Mouse (Mus musculus) hindbrain, embryonic 14.5 days (tissue): Measurements from ENCODE around the gene Ccdc162. TPM values are rescaled to one million over a fixed set of nuclear protein-coding genes. Genes with fewer than 3 reads are reported as not detected.

Experiments used
- ATAC-seq: fragments of 200-750 bp; cut with Nextera tagmentation; 2 replicates; pipeline ENCODE4 v1.8.0; 2017; ENCODE audit warnings: moderate number of reproducible peaks, mild to moderate bottlenecking, moderate TSS enrichment, moderate library complexity; ENCODE audit not compliant: low FRiP score
- DNase-seq: peaks from one replicate; pipeline ENCODE4 v3.0.0-alpha.2; 2015; ENCODE audit warnings: low spot score
- H3K27ac ChIP-seq: fragments of 300-500 bp; sonication (generic); 2 replicates; pipeline ENCODE4 v1.5.1; 2014; ENCODE audit warnings: mild to moderate bottlenecking, moderate library complexity
- H3K27me3 ChIP-seq: fragments of 300-500 bp; sonication (generic); 2 replicates; pipeline ENCODE4 v1.6.1; 2014; ENCODE audit warnings: mild to moderate bottlenecking, low read length, mixed read lengths; ENCODE audit not compliant: control insufficient read depth, insufficient read depth
- H3K36me3 ChIP-seq: fragments of 300-500 bp; sonication (generic); replicated peaks from 2 replicates; pipeline ENCODE4 v1.6.1; 2014; ENCODE audit not compliant: control insufficient read depth, insufficient read depth
- H3K4me1 ChIP-seq: fragments of 300-500 bp; sonication (generic); replicated peaks from 2 replicates; pipeline ENCODE4 v1.6.1; 2014; ENCODE audit warnings: antibody characterized with exemption, low read length, mixed read lengths; ENCODE audit not compliant: control insufficient read depth, insufficient read depth
- H3K4me2 ChIP-seq: fragments of 300-500 bp; sonication (generic); replicated peaks from 2 replicates; pipeline ENCODE4 v1.6.1; 2014; ENCODE audit warnings: mild to moderate bottlenecking, moderate library complexity
- H3K4me3 ChIP-seq: fragments of 300-500 bp; sonication (generic); replicated peaks from 2 replicates; pipeline ENCODE4 v1.5.1; 2014; ENCODE audit warnings: mild to moderate bottlenecking, low read length
- H3K9ac ChIP-seq: fragments of 300-500 bp; sonication (generic); 2 replicates; pipeline ENCODE4 v1.6.1; 2014
- H3K9me3 ChIP-seq: fragments of 300-500 bp; sonication (generic); 2 replicates; pipeline ENCODE4 v1.6.1; 2016; ENCODE audit warnings: low read length; ENCODE audit not compliant: control insufficient read depth
- WGBS: fragments of 180-500 bp; shearing (Covaris S2); extraction: QIAGEN DNeasy Blood & Tissue Kit; methylation state at CpG from one replicate; pipeline ENCODE4 v1.1.7; 2014; 5-methylcytosine and 5-hydroxymethylcytosine counted together
- polyA plus RNA-seq: library from polyadenylated mRNA; unstranded; fragments of >200 nt; fragmentation: Nextera tagmentation; extraction: Ambion mirVana; gene quantifications from 2 replicates; pipeline ENCODE4 v1.2.1, GENCODE M21; 2014

Ccdc162 gene
- 1.0 and 2.7 TPM in 2 replicates for polyA plus RNA-seq

DNA sequence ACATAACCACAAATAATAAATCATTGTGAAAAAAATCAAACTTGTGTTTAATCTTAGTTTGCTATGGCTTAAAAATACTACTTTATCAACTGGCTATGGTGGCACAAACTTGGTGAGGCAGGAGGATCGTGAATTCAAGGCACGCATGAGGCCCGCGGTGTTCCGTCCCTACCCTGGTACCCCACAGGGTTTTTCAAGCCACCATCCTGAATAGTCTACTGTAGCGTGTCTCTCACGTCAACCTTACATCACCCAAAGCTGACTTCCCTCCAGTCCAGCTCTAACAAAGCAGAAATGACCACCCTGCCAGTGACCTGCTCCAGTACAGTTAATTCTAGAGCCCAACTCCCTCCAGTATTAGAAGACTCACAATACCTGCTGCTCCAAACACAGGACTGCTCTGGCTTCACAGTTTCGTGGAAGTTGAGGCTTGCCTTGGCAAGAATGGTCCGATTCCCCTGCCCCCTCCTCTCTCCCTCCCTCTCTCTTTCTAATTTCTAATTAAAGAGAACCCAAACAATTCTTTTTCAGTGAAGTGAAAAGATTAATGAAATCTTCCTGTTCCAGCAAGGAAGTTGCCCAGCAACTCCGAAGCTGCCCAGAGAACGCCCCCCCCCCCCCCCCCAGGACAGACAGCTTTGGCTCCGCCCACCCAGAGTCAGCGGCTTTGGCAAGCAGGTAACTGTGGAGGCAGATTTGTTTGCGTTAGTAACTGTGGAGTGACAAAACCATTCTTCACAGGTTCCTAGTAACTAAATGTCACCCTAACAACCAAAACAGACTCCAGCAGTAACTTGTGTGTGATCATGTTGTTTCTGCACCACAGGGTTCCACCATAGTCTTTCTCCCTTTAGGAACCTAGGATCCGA, at the start of gene Ccdc162:
TSS of gene Ccdc162 (minus strand) at position 606 of the 869 bp plus-strand sequence.
- peak; percentile 58 for DNase-seq
- Histone ChIP-seq H3K4me2 (peak within 1 kb of the TSS; percentile 26), H3K9me3 (no peaks in the 10 kb centered on the region), H3K27me3 (no peaks in the 10 kb centered on the region), H3K36me3 (no peaks in the 10 kb centered on the region), H3K4me1 (0 out of 2 replicates have a peak, but pooled peaks cover 7% of the 10 kb centered on the region), H3K9ac (no peak within 1 kb of the TSS), H3K4me3 (peak within 1 kb of the TSS; percentile 6; the same call in 1 of the 2 replicates), H3K27ac (peak within 1 kb of the TSS; percentile 51)
- ATAC-seq, result peak; percentile 68
- WGBS, result 31% methylated on average over 15 of the region's 15 CpGs

GRCm38 (mm10) chr10:41765586-41765985, 49.2 kb upstream of the Ccdc162 start:
- ATAC-seq (no peak), DNase-seq (no peak)
- 94% methylated on average over 4 of the region's 4 CpGs for WGBS
- Histone ChIP-seq H3K27ac (no peak overlapping the region), H3K4me1 (no peaks in the 10 kb centered on the region), H3K9me3 (no peaks in the 10 kb centered on the region), H3K9ac (no peak overlapping the region), H3K27me3 (no peaks in the 10 kb centered on the region), H3K4me2 (no peak overlapping the region), H3K36me3 (no peaks in the 10 kb centered on the region), H3K4me3 (no peak overlapping the region)

DNA sequence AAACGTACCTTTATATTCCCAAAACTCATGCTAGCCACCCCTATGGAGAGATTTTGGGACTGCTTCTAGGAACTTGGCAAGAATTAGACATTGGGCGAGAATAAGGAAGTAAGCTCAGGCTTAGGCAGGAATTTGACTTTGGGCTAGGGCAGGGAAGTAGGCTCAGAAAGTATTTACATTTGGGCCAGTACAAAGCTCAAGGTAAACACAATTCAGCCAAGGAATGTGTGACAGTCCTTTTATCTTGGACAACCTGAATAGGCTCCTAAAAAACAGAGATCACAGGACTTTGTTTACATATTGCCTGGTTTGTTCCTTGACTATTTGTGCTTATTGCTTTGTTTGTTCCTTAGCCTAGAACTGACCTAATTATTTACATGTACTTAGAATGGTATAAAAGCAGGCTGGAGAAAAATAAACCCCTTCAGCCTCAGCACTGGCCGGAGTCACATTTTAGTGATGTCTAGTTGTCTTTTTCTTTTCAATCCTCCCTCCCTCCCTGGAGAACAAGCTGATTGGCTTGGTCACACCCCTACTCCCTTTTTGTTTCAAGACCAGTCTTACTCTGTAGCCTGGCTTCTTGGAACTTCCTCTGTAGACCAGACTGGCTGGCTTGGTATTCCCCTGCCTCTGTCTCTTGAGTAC, 47.4 kb upstream of the Ccdc162 start:
- ATAC-seq (no peak), DNase-seq (no peak)
- no peak overlapping the region for H3K9ac ChIP-seq
- no peak overlapping the region for H3K27ac ChIP-seq
- H3K4me1 ChIP-seq, result no peaks in the 10 kb centered on the region
- H3K4me2 ChIP-seq, result no peak overlapping the region
- H3K4me3 ChIP-seq, result no peak overlapping the region
- 87% methylated on average over 3 of the region's 3 CpGs for WGBS
- no peaks in the 10 kb centered on the region for H3K36me3 ChIP-seq
- H3K27me3 ChIP-seq, result no peaks in the 10 kb centered on the region
- no peaks in the 10 kb centered on the region for H3K9me3 ChIP-seq

DNA sequence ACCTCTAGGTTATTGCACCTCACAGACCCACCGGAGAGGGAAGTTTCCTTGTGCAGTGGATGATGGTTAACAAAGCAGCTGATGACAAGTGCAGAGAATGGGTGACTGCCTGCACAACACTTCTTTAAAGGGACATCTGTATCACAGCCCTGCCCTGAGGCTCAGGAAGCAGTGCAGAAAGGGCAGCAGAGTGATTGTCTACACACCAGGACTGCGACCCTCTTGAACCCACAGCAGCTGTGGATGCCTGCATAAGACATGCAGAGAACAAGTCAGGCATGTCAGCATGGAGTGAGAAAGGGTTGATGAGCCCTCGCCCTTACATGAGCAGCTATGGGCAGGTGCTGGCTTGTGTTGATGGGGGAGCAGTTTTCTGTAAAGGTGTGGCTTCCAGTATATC, 44.4 kb upstream of the Ccdc162 start:
- no peak for DNase-seq
- no peak overlapping the region for H3K4me2 ChIP-seq
- WGBS, result 68% methylated on average over 3 of the region's 3 CpGs
- no peak overlapping the region for H3K4me3 ChIP-seq
- H3K36me3 ChIP-seq, result no peaks in the 10 kb centered on the region
- no peak overlapping the region for H3K9ac ChIP-seq
- no peak overlapping the region for H3K27ac ChIP-seq
- no peaks in the 10 kb centered on the region for H3K4me1 ChIP-seq
- no peaks in the 10 kb centered on the region for H3K27me3 ChIP-seq
- no peaks in the 10 kb centered on the region for H3K9me3 ChIP-seq
- no peak for ATAC-seq

DNA sequence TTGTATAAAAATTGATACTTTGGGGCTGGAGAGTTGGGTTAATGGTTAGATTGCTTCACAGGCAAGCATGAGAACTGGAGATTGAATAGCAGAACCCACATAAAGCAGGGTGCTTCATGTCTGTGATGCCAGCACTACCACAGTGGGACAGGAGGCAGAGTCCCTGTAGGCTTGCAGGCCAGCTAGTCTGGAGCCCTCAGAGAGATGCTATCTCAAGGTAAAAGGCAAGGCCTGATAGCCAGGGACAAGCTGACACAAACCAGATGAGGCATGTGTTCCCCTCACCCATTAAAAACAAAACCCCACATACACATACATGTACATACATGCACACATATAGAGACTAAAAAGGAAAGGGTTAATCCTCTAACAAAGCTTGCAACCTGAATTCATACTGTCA, 41.6 kb upstream of the Ccdc162 start:
- no peak overlapping the region for H3K4me3 ChIP-seq
- H3K4me2 ChIP-seq, result no peak overlapping the region
- no peaks in the 10 kb centered on the region for H3K9me3 ChIP-seq
- H3K27me3 ChIP-seq, result no peaks in the 10 kb centered on the region
- H3K4me1 ChIP-seq, result no peaks in the 10 kb centered on the region
- no peak overlapping the region for H3K27ac ChIP-seq
- ATAC-seq (no peak), DNase-seq (no peak)
- H3K9ac ChIP-seq, result no peak overlapping the region
- no peaks in the 10 kb centered on the region for H3K36me3 ChIP-seq

GRCm38 (mm10) chr10:41757226-41757625, 40.8 kb upstream of the Ccdc162 start:
- H3K9ac ChIP-seq, result no peak overlapping the region
- no peak for DNase-seq
- 95% methylated on average over 5 of the region's 5 CpGs for WGBS

GRCm38 (mm10) chr10:41751867-41752480, 35.5 kb upstream of the Ccdc162 start:
- Histone ChIP-seq H3K4me1 (no peaks in the 10 kb centered on the region), H3K9me3 (no peaks in the 10 kb centered on the region), H3K9ac (no peak overlapping the region), H3K27me3 (no peaks in the 10 kb centered on the region), H3K36me3 (no peaks in the 10 kb centered on the region), H3K27ac (no peak overlapping the region), H3K4me3 (no peak overlapping the region), H3K4me2 (no peak overlapping the region)
- DNase-seq (no peak), ATAC-seq (no peak)
- 85% methylated on average over 14 of the region's 14 CpGs for WGBS

More at GRCm38 (mm10) chr10:41757226-41757625, 40.8 kb upstream of the Ccdc162 start:
- no peaks in the 10 kb centered on the region for H3K36me3 ChIP-seq
- ATAC-seq, result no peak
- no peak overlapping the region for H3K4me2 ChIP-seq
- no peak overlapping the region for H3K27ac ChIP-seq
- H3K4me3 ChIP-seq, result no peak overlapping the region
- H3K9me3 ChIP-seq, result no peaks in the 10 kb centered on the region
- H3K4me1 ChIP-seq, result no peaks in the 10 kb centered on the region
- H3K27me3 ChIP-seq, result no peaks in the 10 kb centered on the region

GRCm38 (mm10) chr10:41749306-41749705, 32.9 kb upstream of the Ccdc162 start:
- ATAC-seq, result no peak

DNA sequence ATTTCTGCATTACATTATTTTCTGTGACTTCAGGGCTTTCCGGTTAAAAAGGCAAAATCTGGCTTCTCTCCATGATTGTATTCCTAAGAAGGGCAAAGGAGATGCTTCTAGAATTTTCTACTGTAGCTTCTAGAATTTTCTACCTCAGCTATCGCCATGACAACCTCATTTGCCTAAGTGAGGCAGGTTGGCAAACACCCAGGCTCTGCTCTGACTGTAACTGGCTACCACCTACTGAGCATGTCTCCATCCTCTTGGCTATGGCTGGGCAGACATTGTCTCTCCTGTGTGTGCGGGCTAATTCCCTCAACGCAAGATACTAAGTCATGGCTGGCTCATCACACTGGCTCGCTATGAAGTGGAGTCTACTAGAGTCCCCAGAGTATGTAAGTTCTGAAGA, 30.1 kb upstream of the Ccdc162 start:
- 77% methylated on average over 5 of the region's 5 CpGs for WGBS
- Histone ChIP-seq H3K4me2 (no peak overlapping the region), H3K4me3 (no peak overlapping the region), H3K27ac (no peak overlapping the region), H3K9me3 (no peaks in the 10 kb centered on the region), H3K27me3 (no peaks in the 10 kb centered on the region), H3K9ac (no peak overlapping the region), H3K36me3 (no peaks in the 10 kb centered on the region; the same call in 1 of the 2 replicates), H3K4me1 (no peaks in the 10 kb centered on the region)
- DNase-seq, result no peak
- no peak for ATAC-seq

More at GRCm38 (mm10) chr10:41749306-41749705, 32.9 kb upstream of the Ccdc162 start:
- DNase-seq, result no peak
- Histone ChIP-seq H3K9me3 (no peaks in the 10 kb centered on the region), H3K9ac (no peak overlapping the region), H3K27ac (no peak overlapping the region), H3K36me3 (no peaks in the 10 kb centered on the region; the same call in 1 of the 2 replicates), H3K4me1 (no peaks in the 10 kb centered on the region), H3K4me3 (no peak overlapping the region), H3K4me2 (no peak overlapping the region), H3K27me3 (no peaks in the 10 kb centered on the region)
- WGBS, result 85% methylated on average over 3 of the region's 3 CpGs
